Mouse (Mus musculus) urinary bladder, postnatal 14 days (tissue): ENCODE results near the gene Vmn1r100.
"Not testable (repeated sequence)": the region's sequence is repeated elsewhere in the genome, so short reads cannot be mapped to it uniquely, and the experiment has no call there.

Experiments used
- DNase-seq: peaks from one replicate; pipeline ENCODE4 v3.0.0; 2021; ENCODE audit warnings: low spot score

Gene Vmn1r100

DNA sequence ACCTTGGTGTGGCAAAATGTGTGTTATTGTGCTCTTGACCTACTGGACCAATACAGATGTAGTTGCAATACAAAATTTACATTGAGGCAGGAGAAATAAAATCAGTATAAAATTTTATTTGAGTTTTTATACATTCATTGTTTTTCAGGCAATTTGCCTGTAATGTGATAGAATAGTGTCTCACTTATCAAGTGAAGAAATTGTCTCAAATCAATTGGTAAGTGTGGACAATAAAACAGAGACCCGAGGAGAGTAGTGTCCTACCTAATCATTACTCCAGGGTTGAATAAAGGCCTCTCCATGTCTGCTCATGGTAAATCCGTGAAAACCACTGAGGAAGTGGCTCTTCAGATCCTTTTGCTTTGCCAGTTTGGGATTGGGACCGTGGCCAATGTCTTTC is at the start of gene Vmn1r100:
TSS of gene Vmn1r100 (plus strand) at position 301 of the 400 bp plus-strand sequence.
- DNase-seq, result not testable (repeated sequence)

DNA sequence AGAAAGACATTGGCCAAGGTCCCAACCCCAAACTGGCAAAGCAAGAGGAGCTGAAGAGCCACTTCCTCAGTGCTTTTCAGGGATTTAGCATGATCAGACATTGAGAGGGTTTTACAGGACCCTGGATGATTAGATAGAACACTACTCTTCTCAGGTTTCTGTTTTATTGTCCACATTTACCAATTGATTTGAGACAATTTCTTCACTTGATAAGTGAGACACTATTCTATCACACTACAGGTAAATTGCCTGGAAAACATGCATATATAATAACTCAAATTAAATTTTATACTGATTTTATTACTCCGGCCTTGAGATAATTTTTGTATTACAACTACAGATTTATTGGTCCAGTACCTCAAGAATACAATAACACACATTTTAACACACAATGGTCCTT is 42.4 kb upstream of the Vmn1r100 start, which contains the start of gene Gm5728:
TSS of gene Gm5728 (minus strand) at position 101 of the 400 bp plus-strand sequence.
- DNase-seq, result not testable (repeated sequence)

DNA sequence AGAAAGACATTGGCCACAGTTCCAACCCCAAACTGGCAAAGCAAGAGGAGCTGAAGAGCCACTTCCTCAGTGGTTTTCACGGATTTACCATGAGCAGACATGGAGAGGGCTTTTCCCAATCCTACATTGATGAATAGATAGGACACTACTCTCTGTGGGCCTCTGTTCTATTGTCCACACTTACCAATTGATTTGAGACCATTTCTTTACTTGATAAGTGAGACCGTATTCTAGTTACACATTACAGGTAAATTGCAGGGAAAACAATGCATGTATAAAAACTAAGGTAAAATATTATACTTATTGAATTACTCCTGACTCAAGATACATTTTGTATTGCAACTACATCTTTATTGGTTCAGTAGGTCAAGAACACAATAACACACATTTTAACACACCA is 24.8 kb downstream of the Vmn1r100 start, which contains the start of gene Vmn1r101:
TSS of gene Vmn1r101 (minus strand) at position 101 of the 400 bp plus-strand sequence.
- not testable (repeated sequence) for DNase-seq
